Mouse (Mus musculus): ENCODE measurements at regions not wholly inside any gene's neighbourhood (a gene's known extent, or its start where the extent isn't known, plus 50 kb on each side); places are given as distances from the start of the nearest gene placed in this dataset.

GRCm38 (mm10) chr15:72334497-72334896 is 1499.9 kb upstream of the Gm6569 start:
- no peak overlapping the region for H3K4me2 ChIP-seq (replicated peaks; ENCODE audit: low read depth, low read length, severe bottlenecking)
- DNase-seq (ENCODE audit: low spot score) (no peak), ATAC-seq (ENCODE audit: low FRiP score, low read depth) (no peak)
- H3K9ac ChIP-seq (ENCODE audit: low read depth, low read length, severe bottlenecking): no peak overlapping the region
- no peaks in the 10 kb centered on the region for H3K36me3 ChIP-seq (ENCODE audit: control insufficient read depth, insufficient read depth, low read length)
- no peak overlapping the region for H3K27ac ChIP-seq (replicated peaks; ENCODE audit: low read depth, low read length)
- 69% methylated on average over 4 of the region's 4 CpGs for WGBS
- no peaks in the 10 kb centered on the region for H3K27me3 ChIP-seq (ENCODE audit: control insufficient read depth, insufficient read depth, low read length)
- H3K4me3 ChIP-seq (replicated peaks; ENCODE audit: low read length): no peak overlapping the region
- no peak for TF ChIP-seq POLR2A (IDR thresholded peaks at IDR 0.05; ENCODE audit: borderline replicate concordance, extremely low read depth, insufficient read depth, insufficient read length)
- no peaks in the 10 kb centered on the region for H3K9me3 ChIP-seq (ENCODE audit: control insufficient read depth, low read length)
- H3K4me1 ChIP-seq (ENCODE audit: control insufficient read depth, insufficient read depth, low read length): no peaks in the 10 kb centered on the region

- no peaks in the 10 kb centered on the region for H3K36me3 ChIP-seq (ENCODE audit: control insufficient read depth, insufficient read depth, low read length)
- no peaks in the 10 kb centered on the region for H3K27me3 ChIP-seq (ENCODE audit: control insufficient read depth, insufficient read depth, low read length)
- no peak overlapping the region for H3K9ac ChIP-seq (ENCODE audit: low read depth, low read length, severe bottlenecking)
- H3K4me2 ChIP-seq (replicated peaks; ENCODE audit: low read depth, low read length, severe bottlenecking): no peak overlapping the region
- DNase-seq (ENCODE audit: low spot score) (no peak), ATAC-seq (ENCODE audit: low FRiP score, low read depth) (no peak)
- no peak overlapping the region for H3K4me3 ChIP-seq (replicated peaks; ENCODE audit: low read length)
- no peaks in the 10 kb centered on the region for H3K9me3 ChIP-seq (ENCODE audit: control insufficient read depth, low read length)
- no peak overlapping the region for H3K27ac ChIP-seq (replicated peaks; ENCODE audit: low read depth, low read length)
- 65% methylated on average over 1 of the region's 1 CpGs for WGBS
- H3K4me1 ChIP-seq (ENCODE audit: control insufficient read depth, insufficient read depth, low read length): no peaks in the 10 kb centered on the region
- TF ChIP-seq POLR2A (IDR thresholded peaks at IDR 0.05; ENCODE audit: borderline replicate concordance, extremely low read depth, insufficient read depth, insufficient read length): no peak
Observed at GRCm38 (mm10) chr15:72339629-72340028, 1494.7 kb upstream of the Gm6569 start.

GRCm38 (mm10) chr15:72341991-72342390 is 1492.4 kb upstream of the Gm6569 start:
- Histone ChIP-seq H3K27ac (replicated peaks; ENCODE audit: low read depth, low read length) (no peak overlapping the region), H3K4me3 (replicated peaks; ENCODE audit: low read length) (no peak overlapping the region), H3K36me3 (ENCODE audit: control insufficient read depth, insufficient read depth, low read length) (no peaks in the 10 kb centered on the region), H3K9ac (ENCODE audit: low read depth, low read length, severe bottlenecking) (no peak overlapping the region), H3K27me3 (ENCODE audit: control insufficient read depth, insufficient read depth, low read length) (no peaks in the 10 kb centered on the region), H3K9me3 (ENCODE audit: control insufficient read depth, low read length) (no peaks in the 10 kb centered on the region), H3K4me1 (ENCODE audit: control insufficient read depth, insufficient read depth, low read length) (no peaks in the 10 kb centered on the region), H3K4me2 (replicated peaks; ENCODE audit: low read depth, low read length, severe bottlenecking) (no peak overlapping the region)
- no peak for TF ChIP-seq POLR2A (IDR thresholded peaks at IDR 0.05; ENCODE audit: borderline replicate concordance, extremely low read depth, insufficient read depth, insufficient read length)
- ATAC-seq (ENCODE audit: low FRiP score, low read depth) (no peak), DNase-seq (ENCODE audit: low spot score) (no peak)
- WGBS: 82% methylated on average over 2 of the region's 2 CpGs

GRCm38 (mm10) chr15:72342504-72342903 is 1491.9 kb upstream of the Gm6569 start:
- DNase-seq (ENCODE audit: low spot score): no peak
- WGBS: 82% methylated on average over 4 of the region's 4 CpGs
- no peak for ATAC-seq (ENCODE audit: low FRiP score, low read depth)
- no peaks in the 10 kb centered on the region for H3K27me3 ChIP-seq (ENCODE audit: control insufficient read depth, insufficient read depth, low read length)
- no peaks in the 10 kb centered on the region for H3K36me3 ChIP-seq (ENCODE audit: control insufficient read depth, insufficient read depth, low read length)
- no peak for TF ChIP-seq POLR2A (IDR thresholded peaks at IDR 0.05; ENCODE audit: borderline replicate concordance, extremely low read depth, insufficient read depth, insufficient read length)
- H3K4me1 ChIP-seq (ENCODE audit: control insufficient read depth, insufficient read depth, low read length): no peaks in the 10 kb centered on the region
- H3K4me2 ChIP-seq (replicated peaks; ENCODE audit: low read depth, low read length, severe bottlenecking): no peak overlapping the region
- no peak overlapping the region for H3K4me3 ChIP-seq (replicated peaks; ENCODE audit: low read length)
- no peak overlapping the region for H3K9ac ChIP-seq (ENCODE audit: low read depth, low read length, severe bottlenecking)
- H3K9me3 ChIP-seq (ENCODE audit: control insufficient read depth, low read length): no peaks in the 10 kb centered on the region
- no peak overlapping the region for H3K27ac ChIP-seq (replicated peaks; ENCODE audit: low read depth, low read length)

GRCm38 (mm10) chr15:72343794-72344193 is 1490.6 kb upstream of the Gm6569 start:
- Histone ChIP-seq H3K36me3 (ENCODE audit: control insufficient read depth, insufficient read depth, low read length) (no peaks in the 10 kb centered on the region), H3K4me2 (replicated peaks; ENCODE audit: low read depth, low read length, severe bottlenecking) (no peak overlapping the region), H3K9me3 (ENCODE audit: control insufficient read depth, low read length) (no peaks in the 10 kb centered on the region), H3K9ac (ENCODE audit: low read depth, low read length, severe bottlenecking) (no peak overlapping the region), H3K27ac (replicated peaks; ENCODE audit: low read depth, low read length) (no peak overlapping the region), H3K27me3 (ENCODE audit: control insufficient read depth, insufficient read depth, low read length) (no peaks in the 10 kb centered on the region), H3K4me1 (ENCODE audit: control insufficient read depth, insufficient read depth, low read length) (no peaks in the 10 kb centered on the region), H3K4me3 (replicated peaks; ENCODE audit: low read length) (no peak overlapping the region)
- DNase-seq (ENCODE audit: low spot score) (no peak), ATAC-seq (ENCODE audit: low FRiP score, low read depth) (no peak)
- TF ChIP-seq POLR2A (IDR thresholded peaks at IDR 0.05; ENCODE audit: borderline replicate concordance, extremely low read depth, insufficient read depth, insufficient read length): no peak

DNA sequence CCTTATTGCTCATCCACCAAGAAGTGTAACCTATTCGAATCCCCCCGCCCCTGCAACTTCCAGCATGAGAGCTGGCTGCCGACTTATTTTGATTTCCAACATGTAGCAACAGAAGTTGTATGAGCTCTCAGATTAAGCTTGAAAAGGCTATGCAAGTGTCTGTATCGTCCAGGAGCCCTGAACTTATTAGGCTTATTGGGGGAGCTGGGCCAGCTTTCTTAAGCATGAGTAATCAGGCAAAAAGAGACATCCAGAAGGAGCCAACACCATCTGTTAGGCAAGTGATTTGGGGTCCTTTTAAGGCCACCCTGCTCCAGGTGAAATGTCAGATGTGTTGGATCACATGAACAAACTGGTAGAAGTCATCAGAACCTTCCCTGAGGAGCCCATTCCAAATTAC is 1481.0 kb upstream of the Gm6569 start:
- DNase-seq (ENCODE audit: low spot score): no peak
- no peak overlapping the region for H3K27ac ChIP-seq (replicated peaks; ENCODE audit: low read depth, low read length)
- no peak overlapping the region for H3K9ac ChIP-seq (ENCODE audit: low read depth, low read length, severe bottlenecking)
- no peaks in the 10 kb centered on the region for H3K27me3 ChIP-seq (ENCODE audit: control insufficient read depth, insufficient read depth, low read length)
- H3K4me2 ChIP-seq (replicated peaks; ENCODE audit: low read depth, low read length, severe bottlenecking): no peak overlapping the region
- TF ChIP-seq POLR2A (IDR thresholded peaks at IDR 0.05; ENCODE audit: borderline replicate concordance, extremely low read depth, insufficient read depth, insufficient read length): no peak
- no peak for ATAC-seq (ENCODE audit: low FRiP score, low read depth)
- H3K9me3 ChIP-seq (ENCODE audit: control insufficient read depth, low read length): no peaks in the 10 kb centered on the region
- H3K36me3 ChIP-seq (ENCODE audit: control insufficient read depth, insufficient read depth, low read length): no peaks in the 10 kb centered on the region
- WGBS: 80% methylated on average over 4 of the region's 4 CpGs
- H3K4me1 ChIP-seq (ENCODE audit: control insufficient read depth, insufficient read depth, low read length): no peaks in the 10 kb centered on the region
- H3K4me3 ChIP-seq (replicated peaks; ENCODE audit: low read length): no peak overlapping the region
